Mouse (Mus musculus) heart, postnatal 4 days (tissue): Measurements from ENCODE around the gene Zfp598. TPM values are rescaled to one million over a fixed set of nuclear protein-coding genes. Genes with fewer than 3 reads are reported as not detected.
A peak's percentile ranks its signal among the peaks of the same experiment; 100 is the strongest.
"Not testable (repeated sequence)": the region's sequence is repeated elsewhere in the genome, so short reads cannot be mapped to it uniquely, and the experiment has no call there.

ENCODE experiments used
- DNase-seq: peaks from one replicate; pipeline ENCODE4 v3.0.0; 2021
- total RNA-seq, 2 experiments: library from RNA; stranded (reverse); gene quantifications; 2 replicates each; pipeline ENCODE4 v1.2.3; 2021

Gene Zfp598
- total RNA-seq, 2 experiments from 2014 or later: 26.0 to 26.6 TPM

DNA sequence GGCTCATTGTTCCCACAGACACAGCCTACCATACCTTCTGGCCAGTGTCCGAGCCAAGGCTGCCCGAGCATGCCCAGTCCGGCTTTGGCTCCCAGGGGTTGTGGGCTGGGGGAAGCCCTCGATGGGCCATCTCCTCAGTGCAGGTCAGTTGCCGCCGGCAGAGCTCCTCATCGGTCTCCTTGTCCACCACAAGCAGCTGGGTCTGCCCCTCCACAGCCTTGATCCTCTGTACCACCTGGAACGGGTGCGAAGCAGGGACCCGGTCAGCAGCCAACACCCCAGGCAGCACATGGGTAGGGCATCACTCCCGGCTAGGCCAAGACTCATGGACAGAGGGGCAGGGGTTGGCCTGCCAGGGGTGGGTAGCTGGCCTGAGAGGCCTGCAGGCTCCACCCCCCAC, 22.0 kb upstream of the Zfp598 start:
- DNase-seq: peak; percentile 30

DNA sequence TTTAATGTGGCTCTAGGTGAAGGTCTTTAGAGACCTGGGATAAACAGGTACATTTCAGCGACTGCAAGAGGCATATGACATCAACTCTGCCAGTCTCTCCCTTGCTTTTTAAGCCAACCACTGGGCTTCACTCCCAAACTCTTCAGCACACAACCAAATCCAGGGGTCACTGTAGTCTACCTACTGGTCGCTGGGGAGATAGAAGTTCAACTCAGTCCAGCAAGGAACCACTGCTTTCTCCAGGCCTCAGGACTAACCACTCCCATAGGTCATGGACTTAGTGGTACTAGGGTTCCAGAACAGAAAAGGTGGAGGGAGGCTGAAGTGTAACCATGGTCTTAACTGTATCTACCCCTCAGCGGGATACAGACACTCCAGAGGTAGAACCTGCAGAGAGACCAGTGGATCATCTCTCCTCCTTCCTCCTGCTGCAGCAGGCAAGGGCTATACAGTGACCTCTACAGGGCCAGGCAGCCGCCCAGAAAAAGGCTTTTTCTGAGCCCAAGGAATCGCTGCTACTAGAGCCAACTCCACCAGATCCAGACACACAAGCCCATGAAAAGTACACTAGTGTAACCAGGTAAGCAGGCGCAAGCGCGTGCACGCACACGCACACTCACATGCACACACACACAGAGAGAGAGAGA, 20.6 kb upstream of the Zfp598 start:
- no peak for DNase-seq

DNA sequence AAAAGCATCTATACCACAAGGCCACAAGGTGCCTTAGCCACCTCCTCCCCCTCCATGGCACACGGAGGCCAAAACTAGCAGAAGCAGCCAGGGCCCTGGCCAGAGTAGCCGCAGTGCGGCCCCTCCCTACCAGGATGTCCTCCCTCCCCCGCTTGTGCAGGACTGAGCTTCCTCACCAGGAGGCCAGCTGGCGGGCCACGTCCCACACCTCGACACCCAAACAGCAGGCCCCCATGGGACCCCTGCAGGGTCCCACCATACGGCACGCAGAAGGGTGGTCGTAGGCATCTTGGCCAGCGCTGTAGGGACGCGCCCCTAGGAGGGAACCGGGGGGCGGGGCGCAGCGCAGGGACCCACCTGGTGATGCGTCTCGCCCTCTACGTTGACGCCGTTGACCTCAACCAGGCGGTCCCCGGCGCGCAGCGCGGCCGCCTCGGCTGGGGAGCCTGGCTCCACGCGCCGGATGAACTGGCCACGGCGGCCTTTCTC, 19.9 kb upstream of the Zfp598 start:
- DNase-seq: peak; percentile 65

DNA sequence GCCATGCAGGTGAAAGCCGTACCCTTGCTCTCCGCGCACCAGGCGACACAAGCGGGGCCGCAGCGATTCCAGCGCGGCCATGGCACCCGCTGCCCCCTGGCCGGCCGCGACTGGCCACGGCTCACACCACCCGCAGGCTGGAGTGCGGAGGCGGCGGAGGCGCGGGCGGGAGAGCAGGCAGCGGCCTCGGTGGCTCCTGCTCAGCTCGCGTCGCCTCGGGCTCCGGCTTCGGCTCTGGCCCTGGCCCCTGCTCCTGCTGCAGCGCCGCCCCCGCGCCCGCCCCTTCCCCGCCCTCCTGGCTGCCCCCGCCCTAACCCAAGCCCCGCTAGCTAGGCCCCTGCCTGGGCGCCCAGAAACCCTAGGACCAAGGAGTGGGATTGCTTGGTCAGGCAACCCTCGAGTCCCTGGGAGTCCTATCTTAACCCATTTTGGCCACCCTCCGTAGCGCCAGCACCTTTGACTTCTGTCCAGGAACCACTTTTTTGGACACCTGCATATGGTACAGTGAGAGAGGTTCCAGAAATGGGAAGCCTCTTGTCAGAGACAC, 19.3 kb upstream of the Zfp598 start, which contains the start of gene Slc9a3r2:
Gene Slc9a3r2, minus strand, starts transcription at position 258 of the 547 bp plus-strand sequence.
- peak; percentile 71 for DNase-seq

DNA sequence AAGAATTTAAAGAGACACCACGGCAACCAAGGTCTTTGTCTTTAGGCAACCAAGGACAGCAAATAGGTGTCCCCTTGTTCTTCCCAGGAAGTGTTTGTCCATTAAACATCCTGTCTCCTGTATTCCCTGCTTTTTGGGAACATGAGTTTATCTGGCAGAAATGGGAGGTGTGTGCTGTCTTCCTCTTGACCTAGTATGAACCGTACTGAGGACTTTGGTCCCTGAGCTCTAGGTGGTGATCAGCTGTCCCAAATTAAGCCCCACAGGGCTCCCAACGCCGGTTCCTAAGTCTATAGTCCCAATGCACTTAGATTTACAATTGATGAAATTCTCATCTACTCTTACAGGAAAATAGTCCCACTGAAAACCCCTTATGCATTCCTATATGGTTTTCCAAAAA, 18.7 kb upstream of the Zfp598 start:
- no peak for DNase-seq

DNA sequence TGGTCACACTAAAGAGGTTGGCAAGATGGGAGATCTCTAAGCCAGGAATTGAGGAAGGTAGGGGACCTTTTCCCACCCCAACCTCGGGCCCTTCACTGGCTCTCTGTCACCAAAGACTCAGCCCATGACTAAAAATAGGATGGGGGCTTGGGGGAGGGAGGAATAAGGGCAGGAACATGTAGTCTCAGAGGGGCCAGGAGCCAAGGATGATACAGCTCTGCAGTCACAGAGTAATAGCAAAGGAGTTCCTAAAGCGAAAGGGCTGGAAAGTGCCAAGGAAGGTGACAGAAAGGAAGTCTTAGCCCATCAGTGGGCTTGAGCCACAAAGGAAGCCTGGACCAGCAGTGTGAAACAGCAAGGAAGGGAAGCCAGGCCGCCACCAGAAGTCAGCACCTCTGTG, 17.7 kb upstream of the Zfp598 start:
- DNase-seq: no peak

DNA sequence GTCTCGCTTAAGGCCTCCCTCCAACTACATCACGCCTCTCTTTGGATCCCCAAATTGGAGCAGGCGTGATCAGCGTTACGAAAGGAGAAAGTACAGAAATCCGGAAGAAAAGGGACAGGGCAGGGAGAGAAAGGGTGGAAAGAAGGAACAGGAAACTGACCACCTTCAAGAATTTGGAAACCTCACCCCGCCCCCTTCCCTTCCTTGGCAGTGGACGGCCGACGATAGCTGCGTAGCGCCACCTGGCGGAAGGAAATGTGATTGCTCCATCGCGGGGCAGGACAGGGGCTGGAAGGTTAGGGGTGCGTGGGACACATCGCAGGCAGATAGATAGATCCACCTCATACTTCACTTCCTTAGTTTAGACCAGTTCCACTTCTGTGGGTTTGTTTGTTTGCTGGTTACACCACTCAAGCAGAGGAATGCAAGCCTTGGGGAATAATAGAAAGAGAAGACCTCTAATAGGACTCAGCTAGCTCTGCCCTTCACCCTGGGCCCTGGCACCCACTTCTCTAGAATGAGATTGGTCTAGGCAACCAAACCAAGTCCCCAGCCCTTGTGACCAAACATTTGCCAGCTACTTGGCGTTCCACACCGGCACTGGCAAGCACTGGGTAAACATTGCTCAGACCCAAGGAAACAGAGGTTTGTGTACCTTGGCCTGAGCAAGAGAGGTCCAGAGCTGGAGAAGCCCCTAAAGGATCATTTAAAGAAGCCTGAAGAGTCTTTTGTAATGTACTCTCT, 15.3 kb upstream of the Zfp598 start:
- DNase-seq: peak; percentile 86

DNA sequence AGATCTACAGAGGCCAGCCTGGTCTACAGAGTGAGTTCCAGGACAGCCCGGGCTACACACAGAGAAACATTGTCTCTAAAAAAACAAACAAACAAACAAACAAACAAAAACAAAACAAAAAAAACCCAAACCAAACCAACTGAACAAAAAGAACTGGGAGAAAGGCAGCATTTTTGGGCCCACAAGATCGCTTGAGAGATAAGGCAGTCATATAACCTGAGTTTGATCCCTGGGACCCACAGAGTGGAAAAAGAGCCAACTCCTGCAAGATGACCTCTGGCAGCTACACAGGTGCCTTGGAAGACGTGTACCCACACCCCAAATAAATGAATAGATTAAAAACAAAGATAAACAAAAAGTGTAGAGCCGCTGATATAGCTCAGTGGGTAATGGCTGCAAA, 14.5 kb upstream of the Zfp598 start:
- DNase-seq: no peak

DNA sequence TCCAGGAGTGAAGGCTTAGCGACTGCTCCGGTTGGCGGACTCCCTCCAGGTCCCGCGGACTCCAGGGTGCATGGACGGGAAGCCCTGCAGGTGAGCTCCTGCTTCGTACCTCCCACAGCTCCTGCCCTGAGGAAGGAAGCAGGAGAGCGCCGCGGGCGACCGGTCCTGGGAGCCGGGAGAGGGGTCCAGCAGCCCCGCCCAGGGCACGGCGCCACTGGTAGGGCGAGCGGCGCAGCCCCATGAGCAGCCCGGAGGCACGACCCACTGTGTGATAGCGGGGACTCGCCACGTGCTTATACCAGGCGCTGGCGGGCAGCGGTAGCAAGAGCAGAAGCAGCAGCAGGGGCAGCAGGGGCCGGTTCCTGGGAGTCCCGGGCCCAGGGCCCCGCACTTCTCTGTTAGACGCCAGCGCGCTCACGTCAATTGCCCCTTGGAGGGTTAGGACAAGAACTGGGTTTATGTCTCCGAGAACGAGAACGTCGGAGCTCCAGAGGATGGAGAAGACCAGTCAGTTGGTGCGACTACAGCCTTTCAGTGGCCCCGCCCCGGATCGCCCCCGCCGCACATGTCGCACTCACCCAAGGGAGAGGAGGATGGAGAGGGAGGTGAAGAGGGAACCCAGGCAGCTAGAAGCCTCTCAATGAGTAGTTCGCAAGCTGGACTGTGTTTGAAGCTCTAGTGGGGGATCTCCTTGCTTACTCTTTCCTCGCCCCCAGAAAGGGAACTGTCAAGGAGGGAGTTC, 11.3 kb upstream of the Zfp598 start, which contains the start of gene Npw:
Gene Npw, minus strand, starts transcription at position 441 of the 742 bp plus-strand sequence.
- peak; percentile 43 for DNase-seq

DNA sequence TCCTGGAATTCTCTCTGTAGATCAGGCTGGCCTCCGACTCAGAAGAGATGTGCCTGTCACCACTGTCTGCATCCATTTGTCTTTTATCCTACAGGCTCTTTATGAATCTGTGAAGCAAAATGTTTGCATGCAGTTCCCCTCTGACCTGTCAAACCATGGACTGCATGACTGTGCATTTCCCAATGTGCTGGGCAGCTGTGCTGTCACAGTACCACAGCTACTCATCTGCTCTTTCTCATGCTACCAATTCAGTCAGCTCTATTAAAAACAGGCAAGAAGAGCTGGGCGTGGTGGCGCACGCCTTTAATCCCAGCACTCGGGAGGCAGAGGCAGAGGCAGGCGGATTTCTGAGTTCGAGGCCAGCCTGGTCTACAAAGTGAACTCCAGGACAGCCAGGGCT, 2.5 kb upstream of the Zfp598 start:
- not testable (repeated sequence) for DNase-seq

DNA sequence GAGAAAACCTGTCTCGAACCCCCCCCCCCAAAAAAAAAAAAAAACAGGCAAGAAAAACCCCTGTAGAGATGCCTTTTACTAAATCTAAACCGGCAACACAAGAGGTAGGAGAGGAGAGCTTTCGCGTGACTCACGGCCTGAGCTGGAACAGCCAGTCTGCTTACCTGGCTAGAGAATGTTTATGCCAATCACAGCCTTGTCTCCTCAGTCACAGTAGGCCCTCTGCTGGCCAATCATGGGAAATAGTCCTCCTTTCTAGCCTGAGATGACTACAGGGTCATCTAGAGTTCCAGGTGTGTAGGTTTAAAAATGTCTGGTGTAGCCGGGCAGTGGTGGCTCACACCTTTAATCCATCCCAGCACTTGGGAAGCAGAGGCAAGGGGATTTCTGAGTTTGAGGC, 2.1 kb upstream of the Zfp598 start:
- peak; percentile 67 for DNase-seq

DNA sequence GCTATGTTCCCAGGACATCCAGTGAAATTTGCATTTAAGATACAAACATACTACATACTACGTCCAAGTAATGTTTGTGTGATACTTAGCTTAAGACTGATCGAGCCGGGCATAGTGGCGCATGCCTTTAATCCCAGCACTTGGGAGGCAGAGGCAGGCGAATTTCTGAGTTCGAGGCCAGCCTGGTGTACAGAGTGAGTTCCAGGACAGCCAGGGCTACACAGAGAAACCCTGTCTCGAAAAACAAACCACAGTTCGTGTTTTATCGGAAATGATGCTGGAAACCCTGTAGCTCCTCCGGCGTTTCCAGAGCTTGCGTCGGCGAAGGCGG, 308 bp upstream of the Zfp598 start:
- DNase-seq: not testable (repeated sequence)

DNA sequence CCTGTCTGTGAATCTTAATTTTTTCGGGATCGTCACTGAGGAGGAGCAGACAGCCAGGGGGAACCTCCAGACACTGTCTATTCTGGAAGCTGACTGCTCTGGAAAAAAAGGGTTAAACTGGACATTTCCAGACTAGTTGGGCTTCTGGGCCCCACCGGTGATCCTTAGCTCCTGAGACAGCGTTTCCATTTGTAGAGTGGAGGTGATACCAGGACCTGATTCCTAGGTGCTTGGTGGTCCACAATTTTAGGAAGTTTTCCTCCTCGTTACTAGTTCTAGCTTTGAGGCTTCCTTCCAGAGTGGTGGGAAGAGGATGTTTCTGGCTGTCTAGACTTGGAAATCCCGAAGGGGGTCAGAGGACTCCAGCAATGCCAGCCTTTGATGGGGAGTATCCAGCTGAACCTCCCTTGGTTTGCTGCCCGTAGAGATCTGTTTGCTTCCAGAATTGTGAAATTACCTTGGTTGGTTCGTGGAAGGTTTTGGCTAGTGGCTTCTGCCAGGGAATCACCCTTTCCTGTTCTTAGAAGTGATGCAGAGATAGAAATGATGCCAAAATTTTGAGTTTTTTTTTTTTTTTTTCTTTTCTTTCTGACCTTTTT, 858 bp downstream of the Zfp598 start:
- DNase-seq: no peak

DNA sequence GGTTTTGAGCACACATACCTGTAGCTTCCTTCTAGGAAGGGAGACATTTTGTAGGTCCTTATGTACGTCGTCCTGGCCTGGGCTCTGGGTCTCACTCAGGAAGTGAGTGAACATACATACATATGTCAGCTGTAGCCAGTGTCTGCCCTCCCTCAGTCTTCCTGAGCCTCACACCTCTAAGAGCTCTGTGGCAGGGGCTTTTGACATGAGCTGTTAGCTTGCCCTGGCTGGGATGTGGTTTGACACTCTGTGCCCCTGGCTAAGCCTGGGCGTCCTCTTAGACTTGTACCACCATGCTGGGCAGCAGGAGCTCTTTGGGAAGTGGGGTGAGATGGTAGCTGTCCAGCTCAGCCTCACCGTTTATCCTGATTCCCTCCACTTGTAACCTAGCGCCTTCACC, 1.9 kb downstream of the Zfp598 start:
- DNase-seq: no peak

DNA sequence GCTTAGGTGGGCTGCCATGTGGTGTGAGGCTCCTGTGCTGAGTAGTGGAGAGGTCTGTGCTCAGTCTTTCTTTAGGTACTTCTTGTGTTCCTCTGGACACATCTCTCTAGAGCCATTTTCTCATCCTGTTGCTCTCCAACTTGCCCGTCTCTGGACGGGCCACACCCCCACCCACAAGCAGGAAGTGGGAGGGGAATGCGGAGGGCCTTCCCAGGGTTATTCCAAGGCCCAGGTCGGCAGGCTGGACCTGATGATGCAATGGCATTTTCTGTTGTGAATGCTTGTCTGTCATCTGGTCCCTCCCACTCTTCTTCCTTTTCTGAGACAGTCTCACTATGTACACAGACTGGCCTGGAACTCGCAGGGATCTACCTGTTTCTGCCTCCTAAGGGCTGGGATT, 2.7 kb downstream of the Zfp598 start:
- peak; percentile 56 for DNase-seq

DNA sequence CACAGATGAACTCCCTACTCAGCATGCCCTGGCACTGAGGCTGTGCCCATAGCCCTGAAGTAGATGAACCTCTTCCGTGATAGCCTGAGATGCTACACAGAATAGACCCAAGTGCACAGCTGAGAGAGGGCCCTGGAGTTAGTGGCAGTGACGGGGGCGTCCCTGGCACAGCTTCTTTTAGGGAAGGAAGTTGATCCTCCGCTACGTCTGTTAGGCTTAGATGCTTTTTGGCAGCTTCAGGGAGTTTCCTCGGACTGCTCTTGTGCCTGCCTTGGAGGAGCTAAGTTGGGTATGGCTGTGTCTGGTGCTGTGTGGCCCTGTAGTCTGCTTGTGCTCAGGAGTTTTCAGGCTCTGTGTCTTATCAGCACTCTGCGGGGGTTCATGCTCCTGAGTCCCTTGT, 4.8 kb downstream of the Zfp598 start:
- no peak for DNase-seq

DNA sequence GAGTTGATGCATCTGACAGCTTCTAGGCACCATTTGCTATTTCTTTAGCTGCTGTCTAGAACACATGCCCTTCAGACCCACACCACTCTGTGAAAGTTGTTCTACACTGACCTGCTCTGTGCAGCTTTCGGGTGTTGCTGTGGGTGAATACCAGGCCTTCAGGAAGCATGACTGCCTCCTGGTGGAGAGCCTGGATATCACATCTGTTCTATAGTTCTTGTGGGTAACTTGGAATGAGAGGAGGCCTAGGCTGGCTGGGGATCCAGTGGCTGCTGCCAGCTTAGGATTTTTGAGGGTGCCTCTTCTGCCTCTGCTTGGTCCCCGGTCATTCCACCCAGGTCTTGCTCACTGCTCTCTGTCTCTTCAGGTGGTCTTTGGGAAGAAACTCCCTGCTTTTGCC, 6.7 kb downstream of the Zfp598 start:
- peak; percentile 87 for DNase-seq

DNA sequence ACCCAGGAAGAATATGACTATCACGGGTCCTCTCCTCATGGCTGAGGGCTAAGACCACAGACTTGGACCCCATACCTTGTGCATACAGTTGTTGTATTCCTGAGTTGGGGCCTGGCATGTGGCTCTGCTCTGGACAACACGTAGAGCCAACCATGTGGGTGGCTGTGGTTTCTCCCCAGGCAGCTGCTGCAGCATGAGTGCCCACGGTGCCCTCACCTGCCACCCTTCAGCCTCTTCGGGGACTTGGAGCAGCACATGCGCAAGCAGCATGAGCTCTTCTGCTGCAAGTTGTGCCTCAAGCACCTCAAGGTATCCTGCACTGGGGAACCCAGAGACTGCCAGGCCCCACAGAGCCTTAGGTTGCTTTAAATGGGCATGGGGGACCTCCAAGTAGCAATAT, 7.4 kb downstream of the Zfp598 start:
- DNase-seq: no peak

DNA sequence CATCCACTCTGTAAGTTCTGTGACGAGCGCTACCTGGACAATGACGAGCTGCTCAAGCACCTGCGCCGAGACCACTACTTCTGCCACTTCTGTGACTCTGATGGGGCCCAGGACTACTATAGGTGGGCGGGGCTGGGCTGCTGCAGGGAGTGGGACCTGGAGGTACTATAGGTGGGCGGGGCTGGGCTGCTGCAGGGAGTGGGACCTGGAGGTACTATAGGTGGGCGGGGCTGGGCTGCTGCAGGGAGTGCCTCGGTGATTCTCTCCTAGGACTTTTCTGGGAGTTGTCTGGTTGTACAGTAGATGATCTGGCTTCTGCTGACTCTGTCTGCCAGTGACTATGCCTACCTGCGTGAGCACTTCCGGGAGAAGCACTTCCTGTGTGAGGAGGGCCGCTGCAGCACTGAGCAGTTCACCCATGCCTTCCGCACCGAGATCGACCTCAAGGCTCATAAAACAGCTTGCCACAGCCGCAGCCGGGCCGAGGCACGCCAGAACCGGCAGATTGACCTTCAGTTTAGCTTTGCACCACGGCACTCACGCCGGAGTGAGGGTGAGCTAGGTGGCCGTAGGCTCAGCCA, 8.1 kb downstream of the Zfp598 start:
- no peak for DNase-seq

DNA sequence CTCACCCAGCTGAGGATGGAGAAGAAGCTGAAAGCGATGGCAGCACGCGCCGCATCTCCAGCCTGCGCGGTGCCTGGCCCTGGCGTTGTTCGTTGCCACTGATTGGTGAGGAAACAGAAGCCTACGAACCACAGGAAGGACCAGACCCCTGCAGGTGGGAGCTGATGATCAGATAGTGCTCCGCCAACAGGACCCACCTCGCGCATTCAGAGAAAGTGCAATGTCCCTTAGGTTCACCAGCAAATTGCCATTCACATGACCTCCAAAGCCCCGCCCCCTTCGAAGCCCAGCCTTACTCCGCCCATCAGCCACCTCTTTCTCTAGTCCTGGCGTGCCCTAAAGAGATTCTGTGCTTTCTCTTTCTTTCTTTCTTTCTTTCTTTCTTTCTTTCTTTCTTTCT, 17.0 kb downstream of the Zfp598 start:
- peak; percentile 39 for DNase-seq

DNA sequence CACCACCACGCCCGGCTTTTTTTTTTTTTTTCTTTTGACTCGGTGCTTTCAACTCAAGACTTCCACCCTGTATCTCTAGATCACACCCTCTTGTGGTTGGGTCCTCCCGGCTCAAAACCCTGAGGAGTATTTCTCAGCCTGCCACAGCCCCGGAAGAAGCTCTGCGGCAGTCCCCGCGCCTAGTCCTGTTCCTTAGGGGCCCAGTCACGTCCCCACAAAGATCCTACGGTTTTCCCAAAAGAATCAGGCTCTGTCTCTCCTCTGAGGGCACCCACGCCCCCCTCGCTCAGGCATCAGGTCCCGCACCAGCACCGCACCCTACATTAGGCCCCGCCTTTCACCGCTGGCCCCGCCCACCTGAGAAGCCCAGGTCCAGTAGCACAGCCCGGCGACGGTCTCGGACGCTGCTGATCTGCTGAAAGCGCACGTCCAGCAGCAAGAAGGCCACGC, 17.7 kb downstream of the Zfp598 start:
- DNase-seq: peak; percentile 45

DNA sequence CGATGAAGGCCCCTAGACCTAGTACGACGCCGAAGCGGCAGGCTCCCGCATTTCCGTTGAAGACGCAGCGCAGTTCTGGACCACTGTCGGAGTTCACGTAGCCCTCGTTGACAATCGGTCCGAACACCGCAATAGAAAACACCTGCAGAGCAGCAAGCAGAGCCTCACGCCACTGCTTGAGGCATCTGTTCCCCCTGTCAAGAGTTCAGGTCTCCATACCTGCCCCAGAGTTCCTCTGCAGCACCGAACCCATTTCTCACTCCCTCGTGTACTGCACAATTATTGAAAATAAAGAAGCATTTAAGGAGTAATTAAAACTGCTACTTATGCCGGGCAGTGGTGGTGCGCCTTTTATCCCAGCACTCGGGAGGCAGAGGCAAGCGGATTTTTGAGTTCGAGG, 18.1 kb downstream of the Zfp598 start:
- DNase-seq: no peak
